Mouse (Mus musculus) MEL (cell line): ENCODE data around the gene Endou. TPM values are rescaled to one million over a fixed set of nuclear protein-coding genes. Genes with fewer than 3 reads are reported as not detected.
A peak's percentile ranks its signal among the peaks of the same experiment; 100 is the strongest.

ENCODE experiments used
- DNase-seq: peaks from one replicate; pipeline ENCODE4 v3.0.0; 2011; ENCODE audit warnings: low read depth, low spot score
- H3K27ac ChIP-seq: 2 replicates; pipeline ENCODE4 v1.5.1; 2012; ENCODE audit warnings: low read depth, mild to moderate bottlenecking, control low read depth, low read length, moderate library complexity; ENCODE audit not compliant: control insufficient read depth
- H3K27me3 ChIP-seq, 2 experiments: fragments of 150-350 bp in 1 of 2; sonication (generic) in 1 of 2; 2 replicates each; pipeline ENCODE4 v1.6.1; 2012; ENCODE audit warnings: low read length in 2 of 2, mild to moderate bottlenecking in 2 of 2, improper control_type of control experiment in 1 of 2, moderate library complexity in 1 of 2; ENCODE audit not compliant: insufficient read depth in 2 of 2, control insufficient read depth in 1 of 2
- H3K36me3 ChIP-seq, 2 experiments: 2 replicates each; pipeline ENCODE4 v1.6.1; 2012 to 2014; ENCODE audit warnings: low read length in 2 of 2, improper control_type of control experiment in 1 of 2, inconsistent platforms in 1 of 2, mild to moderate bottlenecking in 1 of 2; ENCODE audit not compliant: insufficient read depth in 2 of 2, control insufficient read depth in 1 of 2
- H3K4me1 ChIP-seq, 2 experiments: fragments of 150-350 bp in 1 of 2; sonication (generic) in 1 of 2; 2 replicates each; pipeline ENCODE4 v1.6.1; 2012; ENCODE audit warnings: low read length in 2 of 2, improper control_type of control experiment in 1 of 2, mild to moderate bottlenecking in 1 of 2; ENCODE audit not compliant: insufficient read depth in 2 of 2, control insufficient read depth in 1 of 2
- H3K4me3 ChIP-seq, 2 experiments: fragments of 150-350 bp in 1 of 2; sonication (generic) in 1 of 2; 2 replicates each; pipeline ENCODE4 v1.5.1; 2012; ENCODE audit warnings: low read depth in 2 of 2, low read length in 2 of 2, mild to moderate bottlenecking in 2 of 2, moderate library complexity in 2 of 2, control low read depth in 1 of 2, improper control_type of control experiment in 1 of 2; ENCODE audit not compliant: control insufficient read depth in 1 of 2, insufficient read depth in 1 of 2
- H3K79me2 ChIP-seq: 2 replicates; pipeline ENCODE4 v1.6.1; 2012; ENCODE audit warnings: mild to moderate bottlenecking, low read length, moderate library complexity; ENCODE audit not compliant: control insufficient read depth, poor library complexity, insufficient read depth
- H3K9ac ChIP-seq: 2 replicates; pipeline ENCODE4 v1.6.1; 2012; ENCODE audit warnings: low read depth, mild to moderate bottlenecking, control low read depth, low read length, moderate library complexity; ENCODE audit not compliant: control insufficient read depth, poor library complexity, severe bottlenecking
- H3K9me3 ChIP-seq: fragments of 150-350 bp; sonication (generic); replicated peaks from 2 replicates; pipeline ENCODE4 v1.6.1; 2012; ENCODE audit warnings: mild to moderate bottlenecking, low read length, improper control_type of control experiment, moderate library complexity; ENCODE audit not compliant: insufficient read depth
- BHLHE40 ChIP-seq: IDR thresholded peaks from 2 replicates; pipeline ENCODE4 v1.6.1; 2012; ENCODE audit warnings: low read depth, mild to moderate bottlenecking, inconsistent platforms, low read length, improper control_type of control experiment, borderline replicate concordance
- CHD2 ChIP-seq: IDR thresholded peaks from 2 replicates; pipeline ENCODE4 v1.6.1; 2011; ENCODE audit warnings: low read length, improper control_type of control experiment
- CTCF ChIP-seq, 3 experiments: IDR thresholded peaks in 2 of 3; conservative IDR thresholded peaks in 1 of 3; 2 replicates each; pipeline ENCODE4 v1.5.1; 2011 to 2012; ENCODE audit warnings: low read length in 3 of 3, low read depth in 2 of 3, mild to moderate bottlenecking in 2 of 3, improper control_type of control experiment in 1 of 3, inconsistent platforms in 1 of 3, mixed read lengths in 1 of 3, moderate library complexity in 1 of 3; ENCODE audit not compliant: control insufficient read depth in 1 of 3, insufficient read depth in 1 of 3, poor library complexity in 1 of 3, severe bottlenecking in 1 of 3
- E2F4 ChIP-seq: IDR thresholded peaks from 2 replicates; pipeline ENCODE4 v1.6.1; 2011; ENCODE audit warnings: low read depth, low read length, improper control_type of control experiment, borderline replicate concordance
- ELF1 ChIP-seq: IDR thresholded peaks from 2 replicates; pipeline ENCODE4 v1.6.1; 2014; ENCODE audit warnings: low read depth, mild to moderate bottlenecking, inconsistent platforms, low read length, improper control_type of control experiment, moderate library complexity
- EP300 ChIP-seq, 2 experiments: IDR thresholded peaks; 2 replicates each; pipeline ENCODE4 v1.6.1; 2011; ENCODE audit warnings: improper control_type of control experiment in 2 of 2, low read length in 2 of 2, low read depth in 1 of 2, mild to moderate bottlenecking in 1 of 2
- ETS1 ChIP-seq: IDR thresholded peaks from 2 replicates; pipeline ENCODE4 v1.6.1; 2012; ENCODE audit warnings: low read depth, mild to moderate bottlenecking, inconsistent platforms, low read length, improper control_type of control experiment, moderate library complexity
- GABPA ChIP-seq: IDR thresholded peaks from 2 replicates; pipeline ENCODE4 v1.6.1; 2012; ENCODE audit warnings: low read depth, mild to moderate bottlenecking, inconsistent platforms, low read length, improper control_type of control experiment, moderate library complexity
- GATA1 ChIP-seq: IDR thresholded peaks from 2 replicates; pipeline ENCODE4 v1.6.1; 2011; ENCODE audit warnings: low read depth, low read length, improper control_type of control experiment
- HCFC1 ChIP-seq: IDR thresholded peaks from 2 replicates; pipeline ENCODE4 v1.6.1; 2012; ENCODE audit warnings: low read depth, mild to moderate bottlenecking, inconsistent platforms, low read length, improper control_type of control experiment, moderate library complexity
- KAT2A ChIP-seq: conservative IDR thresholded peaks from 2 replicates; pipeline ENCODE4 v1.6.1; 2012; ENCODE audit warnings: low read depth, low read length, improper control_type of control experiment, inconsistent platforms
- MAX ChIP-seq: IDR thresholded peaks from 2 replicates; pipeline ENCODE4 v1.6.1; 2011; ENCODE audit warnings: low read length, improper control_type of control experiment
- MYB ChIP-seq: IDR thresholded peaks from 2 replicates; pipeline ENCODE4 v1.6.1; 2011; ENCODE audit warnings: mild to moderate bottlenecking, low read depth, low read length, improper control_type of control experiment
- MYC ChIP-seq: IDR thresholded peaks from 2 replicates; pipeline ENCODE4 v1.6.1; 2011; ENCODE audit warnings: low read depth, mild to moderate bottlenecking, low read length, improper control_type of control experiment, moderate library complexity
- NELFE ChIP-seq: IDR thresholded peaks from 2 replicates; pipeline ENCODE4 v1.6.1; 2011; ENCODE audit warnings: low read depth, low read length, improper control_type of control experiment
- NRF1 ChIP-seq: IDR thresholded peaks from 2 replicates; pipeline ENCODE4 v1.6.1; 2014; ENCODE audit warnings: low read depth, mild to moderate bottlenecking, inconsistent platforms, low read length, improper control_type of control experiment, moderate library complexity; ENCODE audit not compliant: poor library complexity, insufficient read depth, severe bottlenecking
- POLR2A ChIP-seq, 2 experiments: IDR thresholded peaks; 2 replicates each; pipeline ENCODE4 v1.6.1; 2011 to 2012; ENCODE audit warnings: low read length in 2 of 2, mild to moderate bottlenecking in 2 of 2, control low read depth in 1 of 2, improper control_type of control experiment in 1 of 2, low read depth in 1 of 2, moderate library complexity in 1 of 2; ENCODE audit not compliant: control insufficient read depth in 1 of 2, insufficient read depth in 1 of 2, poor library complexity in 1 of 2
- RAD21 ChIP-seq: IDR thresholded peaks from 2 replicates; pipeline ENCODE4 v1.6.1; 2011; ENCODE audit warnings: mild to moderate bottlenecking, low read depth, low read length, improper control_type of control experiment
- SIN3A ChIP-seq: IDR thresholded peaks from 2 replicates; pipeline ENCODE4 v1.6.1; 2012; ENCODE audit warnings: low read length, improper control_type of control experiment, inconsistent platforms
- SMC3 ChIP-seq: IDR thresholded peaks from 2 replicates; pipeline ENCODE4 v1.6.1; 2011; ENCODE audit warnings: low read depth, low read length, improper control_type of control experiment
- TAL1 ChIP-seq: IDR thresholded peaks from 2 replicates; pipeline ENCODE4 v1.6.1; 2012; ENCODE audit warnings: mild to moderate bottlenecking, inconsistent platforms, low read length, moderate library complexity, mixed read lengths
- TBP ChIP-seq: IDR thresholded peaks from 2 replicates; pipeline ENCODE4 v1.8.0; 2011; ENCODE audit warnings: low read depth, low read length, improper control_type of control experiment
- TCF12 ChIP-seq: IDR thresholded peaks from 2 replicates; pipeline ENCODE4 v1.6.1; 2014; ENCODE audit warnings: low read depth, mild to moderate bottlenecking, inconsistent platforms, low read length, improper control_type of control experiment, moderate library complexity
- UBTF ChIP-seq: IDR thresholded peaks from 2 replicates; pipeline ENCODE4 v1.6.1; 2012; ENCODE audit warnings: low read depth, mild to moderate bottlenecking, inconsistent platforms, low read length, improper control_type of control experiment, moderate library complexity, borderline replicate concordance; ENCODE audit not compliant: insufficient read depth
- USF1 ChIP-seq: IDR thresholded peaks from 2 replicates; pipeline ENCODE4 v1.6.1; 2014; ENCODE audit warnings: low read depth, mild to moderate bottlenecking, inconsistent platforms, low read length, improper control_type of control experiment, moderate library complexity
- polyA plus RNA-seq, 2 experiments: library from polyadenylated mRNA; stranded (reverse) in 1 of 2; unstranded in 1 of 2; fragments of >175 nt in 1 of 2; fragments of >200 nt in 1 of 2; gene quantifications; 2 replicates each; pipeline versions ENCODE4 v1.2.1 to v1.2.4; 2012; ENCODE audit warnings: low replicate concordance in 2 of 2, low read depth in 1 of 2; ENCODE audit not compliant: insufficient read length in 2 of 2, insufficient read depth in 1 of 2, missing spikeins in 1 of 2
- total RNA-seq: library from RNA; depleted of rRNA; stranded (reverse); fragments of 300-350 nt; gene quantifications from 2 replicates; pipeline ENCODE4 v1.2.3, GENCODE M21; 2012

Gene Endou
- total and polyA plus RNA-seq, 3 experiments, result 0.08 to 0.10 TPM; not detected in 1

GRCm38 (mm10) chr15:97673256-97674000, 57.7 kb downstream of the Endou start:
- no peak overlapping the region for H3K27ac ChIP-seq
- no peak overlapping the region for H3K4me3 ChIP-seq
- H3K36me3 ChIP-seq, result peaks cover 11 to 20% of the 10 kb centered on the region in 2 experiments
- H3K79me2 ChIP-seq, result no peaks in the 10 kb centered on the region
- peaks cover 12 to 16% of the 10 kb centered on the region in 2 experiments; a peak in 3 of 4 replicates for H3K4me1 ChIP-seq
- no peaks in the 10 kb centered on the region for H3K27me3 ChIP-seq
- no peak overlapping the region for H3K9ac ChIP-seq
- no peak for DNase-seq
- H3K9me3 ChIP-seq, result no peaks in the 10 kb centered on the region
- no peak for TF ChIP-seq TCF12
- TF ChIP-seq MYB, result no peak
- TF ChIP-seq ELF1, result no peak

GRCm38 (mm10) chr15:97672211-97672765, 58.9 kb downstream of the Endou start:
- Histone ChIP-seq H3K4me3 (no peak overlapping the region), H3K79me2 (no peaks in the 10 kb centered on the region; the same call in 1 of the 2 replicates), H3K9ac (no peak overlapping the region), H3K4me1 (peaks cover 12 to 16% of the 10 kb centered on the region in 2 experiments; a peak in 3 of 4 replicates), H3K27me3 (no peaks in the 10 kb centered on the region), H3K36me3 (peaks cover 11 to 13% of the 10 kb centered on the region in 2 experiments; a peak in 3 of 4 replicates), H3K27ac (no peak overlapping the region), H3K9me3 (no peaks in the 10 kb centered on the region)
- TF ChIP-seq NELFE, result no peak
- no peak for TF ChIP-seq E2F4
- TF ChIP-seq GATA1, result no peak
- TF ChIP-seq CHD2, result no peak
- no peak for TF ChIP-seq SMC3
- TF ChIP-seq POLR2A (IDR thresholded peaks at IDR 0.05; ENCODE audit: control insufficient read depth in 1 of 2, insufficient read depth in 1 of 2, low read depth in 1 of 2, low read length in 2 of 2, poor library complexity in 1 of 2), result no peak
- no peak for TF ChIP-seq KAT2A
- no peak for TF ChIP-seq MYC
- TF ChIP-seq ELF1, result no peak
- TF ChIP-seq MAX, result no peak
- no peak for DNase-seq

GRCm38 (mm10) chr15:97670554-97670953, 60.6 kb downstream of the Endou start:
- peaks cover 7 to 12% of the 10 kb centered on the region in 2 experiments; a peak in 3 of 4 replicates for H3K36me3 ChIP-seq
- H3K4me1 ChIP-seq, result peaks cover 12 to 16% of the 10 kb centered on the region in 2 experiments; a peak in 3 of 4 replicates
- no peaks in the 10 kb centered on the region for H3K9me3 ChIP-seq
- peak; percentile 56 for DNase-seq
- H3K27ac ChIP-seq, result no peak overlapping the region
- H3K79me2 ChIP-seq, result no peaks in the 10 kb centered on the region; the same call in 1 of the 2 replicates
- H3K4me3 ChIP-seq, result no peak overlapping the region
- no peaks in the 10 kb centered on the region for H3K27me3 ChIP-seq
- H3K9ac ChIP-seq, result no peak overlapping the region
- no peak for TF ChIP-seq KAT2A
- TF ChIP-seq E2F4, result no peak
- no peak for TF ChIP-seq USF1
- TF ChIP-seq CTCF (IDR thresholded peaks at IDR 0.05 in 2 of 3, conservative IDR thresholded peaks at IDR 0.05 in 1 of 3; ENCODE audit: control insufficient read depth in 1 of 3, insufficient read depth in 1 of 3, low read depth in 2 of 3, low read length in 3 of 3, poor library complexity in 1 of 3, severe bottlenecking in 1 of 3), result no peak
- no peak for TF ChIP-seq RAD21
- TF ChIP-seq GABPA, result no peak
- TF ChIP-seq TAL1, result no peak
- peak; percentile 34; the same call in 1 of the 2 replicates for TF ChIP-seq ETS1
- TF ChIP-seq UBTF, result no peak
- TF ChIP-seq BHLHE40, result no peak
- TF ChIP-seq TBP, result no peak
- no peak for TF ChIP-seq HCFC1
- peak; percentile 36 to 64; a peak in 3 of 4 replicates for TF ChIP-seq EP300 (IDR thresholded peaks at IDR 0.05; ENCODE audit: low read depth in 1 of 2, low read length in 2 of 2)
- peak; percentile 75 for TF ChIP-seq NRF1
- TF ChIP-seq SIN3A, result peak; percentile 54; the same call in 1 of the 2 replicates
